Mouse (Mus musculus) neural tube, embryonic 12.5 days (tissue): Measurements from ENCODE around the gene Nudc. TPM values are rescaled to one million over a fixed set of nuclear protein-coding genes. Genes with fewer than 3 reads are reported as not detected.

ENCODE experiments used
- ATAC-seq: fragments of 200-750 bp; cut with Nextera tagmentation; 2 replicates; pipeline ENCODE4 v1.8.0; 2017; ENCODE audit warnings: low read depth, mild to moderate bottlenecking, moderate TSS enrichment, moderate library complexity; ENCODE audit not compliant: low FRiP score
- H3K27ac ChIP-seq: fragments of 300-500 bp; sonication (generic); 2 replicates; pipeline ENCODE4 v1.5.1; 2016
- H3K27me3 ChIP-seq: fragments of 300-500 bp; sonication (generic); replicated peaks from 2 replicates; pipeline ENCODE4 v1.6.1; 2016; ENCODE audit warnings: mild to moderate bottlenecking
- H3K36me3 ChIP-seq: fragments of 300-500 bp; sonication (generic); 2 replicates; pipeline ENCODE4 v1.6.1; 2016; ENCODE audit warnings: mild to moderate bottlenecking
- H3K4me1 ChIP-seq: fragments of 300-500 bp; sonication (generic); 2 replicates; pipeline ENCODE4 v1.6.1; 2016
- H3K4me2 ChIP-seq: fragments of 300-500 bp; sonication (generic); replicated peaks from 2 replicates; pipeline ENCODE4 v1.6.1; 2016; ENCODE audit warnings: mild to moderate bottlenecking
- H3K4me3 ChIP-seq: fragments of 300-500 bp; sonication (generic); 2 replicates; pipeline ENCODE4 v1.5.1; 2016
- H3K9ac ChIP-seq: fragments of 300-500 bp; sonication (generic); 2 replicates; pipeline ENCODE4 v1.6.1; 2016; ENCODE audit warnings: mild to moderate bottlenecking
- H3K9me3 ChIP-seq: fragments of 300-500 bp; sonication (generic); 2 replicates; pipeline ENCODE4 v1.6.1; 2016; ENCODE audit warnings: mild to moderate bottlenecking
- WGBS: fragments of 180-500 bp; shearing (Covaris S2); methylation state at CpG from one replicate; pipeline ENCODE4 v1.1.7; 2016; 5-methylcytosine and 5-hydroxymethylcytosine counted together
- polyA plus RNA-seq: library from polyadenylated mRNA; unstranded; fragments of >200 nt; fragmentation: Nextera tagmentation; extraction: Ambion mirVana; gene quantifications from 2 replicates; pipeline ENCODE4 v1.2.1, GENCODE M21; 2016

The Nudc gene
- polyA plus RNA-seq, 1 experiment from 2014 or later, result 339 TPM

- no peaks in the 10 kb centered on the region for H3K36me3 ChIP-seq
- no peaks in the 10 kb centered on the region for H3K4me1 ChIP-seq
- no peak overlapping the region for H3K9ac ChIP-seq
- H3K27ac ChIP-seq, result no peak overlapping the region
- H3K27me3 ChIP-seq, result no peaks in the 10 kb centered on the region
- H3K4me3 ChIP-seq, result no peak overlapping the region
- 84% methylated on average over 11 of the region's 11 CpGs for WGBS
- no peak overlapping the region for H3K4me2 ChIP-seq
- ATAC-seq, result no peak
- no peaks in the 10 kb centered on the region for H3K9me3 ChIP-seq
These were observed 17.4 kb upstream of the Nudc start for GRCm38 (mm10) chr4:133563123-133563571.

GRCm38 (mm10) chr4:133561622-133562021 is 15.8 kb upstream of the Nudc start:
- no peak for ATAC-seq
- Histone ChIP-seq H3K4me2 (no peak overlapping the region), H3K9me3 (no peaks in the 10 kb centered on the region), H3K9ac (no peak overlapping the region), H3K36me3 (no peaks in the 10 kb centered on the region), H3K4me1 (no peaks in the 10 kb centered on the region), H3K4me3 (no peak overlapping the region), H3K27ac (no peak overlapping the region), H3K27me3 (no peaks in the 10 kb centered on the region)
- 56% methylated on average over 4 of the region's 4 CpGs for WGBS

- 77% methylated on average over 4 of the region's 4 CpGs for WGBS
- H3K4me3 ChIP-seq, result no peak overlapping the region
- no peak for ATAC-seq
- no peaks in the 10 kb centered on the region for H3K27me3 ChIP-seq
- H3K36me3 ChIP-seq, result no peaks in the 10 kb centered on the region
- H3K9me3 ChIP-seq, result no peaks in the 10 kb centered on the region
- no peaks in the 10 kb centered on the region for H3K4me1 ChIP-seq
- no peak overlapping the region for H3K9ac ChIP-seq
- no peak overlapping the region for H3K4me2 ChIP-seq
- H3K27ac ChIP-seq, result no peak overlapping the region
These were observed 14.1 kb upstream of the Nudc start for GRCm38 (mm10) chr4:133559846-133560245.

- WGBS, result 26% methylated on average over 10 of the region's 10 CpGs
- no peaks in the 10 kb centered on the region for H3K27me3 ChIP-seq
- ATAC-seq, result no peak
- no peak overlapping the region for H3K27ac ChIP-seq
- H3K9me3 ChIP-seq, result no peaks in the 10 kb centered on the region
- H3K4me2 ChIP-seq, result no peak overlapping the region
- H3K4me3 ChIP-seq, result no peak overlapping the region
- H3K4me1 ChIP-seq, result no peaks in the 10 kb centered on the region
- H3K36me3 ChIP-seq, result no peaks in the 10 kb centered on the region
- no peak overlapping the region for H3K9ac ChIP-seq
These were observed 11.4 kb upstream of the Nudc start for GRCm38 (mm10) chr4:133557041-133557717.

- 82% methylated on average over 19 of the region's 19 CpGs for WGBS
- Histone ChIP-seq H3K27ac (no peak overlapping the region), H3K4me3 (no peak overlapping the region), H3K36me3 (no peaks in the 10 kb centered on the region), H3K9ac (no peak overlapping the region), H3K27me3 (no peaks in the 10 kb centered on the region), H3K4me1 (no peaks in the 10 kb centered on the region), H3K9me3 (no peaks in the 10 kb centered on the region), H3K4me2 (no peak overlapping the region)
- ATAC-seq, result no peak
These were observed 7.9 kb upstream of the Nudc start for GRCm38 (mm10) chr4:133553448-133554330.

GRCm38 (mm10) chr4:133552768-133553447 is 7.1 kb upstream of the Nudc start, which contains the start of gene Nr0b2:
Nr0b2 (plus strand) TSS chr4:133553376.
- Histone ChIP-seq H3K4me1 (no peaks in the 10 kb centered on the region), H3K9ac (no peak within 1 kb of the TSS), H3K27ac (no peak within 1 kb of the TSS), H3K27me3 (no peaks in the 10 kb centered on the region), H3K36me3 (no peaks in the 10 kb centered on the region), H3K9me3 (no peaks in the 10 kb centered on the region), H3K4me2 (no peak within 1 kb of the TSS), H3K4me3 (no peak within 1 kb of the TSS)
- WGBS, result 75% methylated on average over 10 of the region's 10 CpGs
- ATAC-seq, result no peak

GRCm38 (mm10) chr4:133552029-133552428 is 6.2 kb upstream of the Nudc start:
- no peaks in the 10 kb centered on the region for H3K27me3 ChIP-seq
- H3K4me1 ChIP-seq, result no peaks in the 10 kb centered on the region
- no peak overlapping the region for H3K27ac ChIP-seq
- no peak for ATAC-seq
- no peaks in the 10 kb centered on the region for H3K9me3 ChIP-seq
- no peak overlapping the region for H3K9ac ChIP-seq
- no peaks in the 10 kb centered on the region for H3K36me3 ChIP-seq
- no peak overlapping the region for H3K4me2 ChIP-seq
- 96% methylated on average over 1 of the region's 1 CpGs for WGBS
- no peak overlapping the region for H3K4me3 ChIP-seq

- Histone ChIP-seq H3K4me3 (no peak overlapping the region), H3K9me3 (no peaks in the 10 kb centered on the region), H3K27me3 (no peaks in the 10 kb centered on the region), H3K4me1 (no peaks in the 10 kb centered on the region), H3K4me2 (no peak overlapping the region), H3K9ac (no peak overlapping the region), H3K27ac (no peak overlapping the region), H3K36me3 (peaks cover 96% of the 10 kb centered on the region)
- no peak for ATAC-seq
- 96% methylated on average over 5 of the region's 5 CpGs for WGBS
These were observed 9.1 kb downstream of the Nudc start for GRCm38 (mm10) chr4:133536652-133537051.

GRCm38 (mm10) chr4:133536081-133536480 is 9.7 kb downstream of the Nudc start:
- H3K4me1 ChIP-seq, result no peaks in the 10 kb centered on the region
- no peaks in the 10 kb centered on the region for H3K9me3 ChIP-seq
- no peaks in the 10 kb centered on the region for H3K27me3 ChIP-seq
- 89% methylated on average over 3 of the region's 3 CpGs for WGBS
- peaks cover 96% of the 10 kb centered on the region for H3K36me3 ChIP-seq
- no peak overlapping the region for H3K27ac ChIP-seq
- H3K4me3 ChIP-seq, result no peak overlapping the region
- ATAC-seq, result no peak
- no peak overlapping the region for H3K4me2 ChIP-seq
- no peak overlapping the region for H3K9ac ChIP-seq

- Histone ChIP-seq H3K27ac (no peak overlapping the region), H3K9ac (no peak overlapping the region), H3K9me3 (no peaks in the 10 kb centered on the region), H3K4me2 (no peak overlapping the region), H3K4me3 (no peak overlapping the region), H3K36me3 (peaks cover 96% of the 10 kb centered on the region), H3K27me3 (no peaks in the 10 kb centered on the region), H3K4me1 (no peaks in the 10 kb centered on the region)
- ATAC-seq, result no peak
- WGBS, result 94% methylated on average over 3 of the region's 3 CpGs
These were observed 13.0 kb downstream of the Nudc start for GRCm38 (mm10) chr4:133532777-133533176.

GRCm38 (mm10) chr4:133527788-133528187 is 18.0 kb downstream of the Nudc start:
- H3K4me2 ChIP-seq, result no peak overlapping the region
- H3K9ac ChIP-seq, result no peak overlapping the region
- H3K4me3 ChIP-seq, result no peak overlapping the region
- no peaks in the 10 kb centered on the region for H3K27me3 ChIP-seq
- no peak overlapping the region for H3K27ac ChIP-seq
- no peak for ATAC-seq
- no peaks in the 10 kb centered on the region for H3K4me1 ChIP-seq
- H3K9me3 ChIP-seq, result no peaks in the 10 kb centered on the region
- 75% methylated on average over 16 of the region's 16 CpGs for whole genome bisulfite sequencing
- peaks cover 48% of the 10 kb centered on the region for H3K36me3 ChIP-seq

GRCm38 (mm10) chr4:133521502-133521901 is 24.3 kb downstream of the Nudc start:
- H3K27me3 ChIP-seq, result peaks cover 50% of the 10 kb centered on the region
- WGBS, result 59% methylated on average over 2 of the region's 2 CpGs

More at GRCm38 (mm10) chr4:133521502-133521901, 24.3 kb downstream of the Nudc start:
- no peak overlapping the region for H3K4me2 ChIP-seq
- H3K27ac ChIP-seq, result no peak overlapping the region
- H3K36me3 ChIP-seq, result no peaks in the 10 kb centered on the region
- no peak overlapping the region for H3K4me3 ChIP-seq
- H3K9me3 ChIP-seq, result no peaks in the 10 kb centered on the region
- no peak for ATAC-seq
- H3K9ac ChIP-seq, result no peak overlapping the region
- H3K4me1 ChIP-seq, result peaks cover 8% of the 10 kb centered on the region; the same call in 1 of the 2 replicates
